Comparison of ENCODE assay signal across 9 mouse cellular contexts in the genomic region with DNA sequence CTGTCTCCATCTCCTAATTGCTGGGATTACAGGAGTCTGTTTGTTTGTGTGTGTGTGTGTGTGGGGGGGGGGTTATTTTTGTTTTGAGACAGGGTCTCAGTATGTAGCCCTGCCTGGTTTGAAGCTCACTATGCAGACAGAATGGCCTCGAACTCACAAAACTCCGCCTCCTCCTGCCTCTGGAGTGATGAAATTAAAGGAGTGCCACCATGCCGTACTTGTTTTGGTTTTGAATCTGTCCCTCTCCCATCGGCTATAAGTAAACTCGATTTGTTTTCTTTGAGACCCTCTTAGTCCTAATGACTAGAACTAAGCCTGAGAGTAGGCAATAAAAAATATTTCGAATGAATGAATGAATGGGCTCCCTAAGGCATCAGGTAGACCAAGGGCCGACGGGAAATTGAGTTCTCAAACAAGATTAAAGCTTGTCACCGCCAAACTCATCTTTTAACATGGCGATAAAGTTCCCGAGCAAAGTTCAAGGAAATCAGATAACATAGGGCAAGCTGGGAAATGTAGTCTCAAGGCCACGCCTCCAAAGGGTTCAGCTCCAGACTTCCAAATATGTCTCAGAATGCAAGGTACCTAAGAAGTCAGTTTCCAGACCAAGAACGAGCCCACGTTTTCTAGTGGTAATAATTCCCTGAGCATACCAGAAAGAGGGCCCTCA. TPM values are rescaled to one million over a fixed set of nuclear protein-coding genes. Genes with fewer than 3 reads are reported as not detected.
DNase-seq lines count a peak whose midpoint lies in the region; ATAC-seq and TF ChIP-seq lines count a peak whose summit lies in the region.
"Had no signal": no experiment of that assay in that cellular context is flagged by ENCODE, and none has a peak within 500 bp of the region (broad histone marks: within the 10 kb centered on the region; RNA-seq: fewer than 3 reads in every experiment).

No protein-coding gene starts in this region.

- TF ChIP-seq CTCF in liver, adult 2 months (IDR thresholded peaks at IDR 0.05; ENCODE audit: low read depth, low read length) = no peak
- no peak for TF ChIP-seq CTCF in olfactory bulb, adult 2 months (IDR thresholded peaks at IDR 0.05; ENCODE audit: insufficient read depth, low read depth, low read length)

- H3K36me3 ChIP-seq in liver, adult 2 months (ENCODE audit: control insufficient read depth, insufficient read depth, low read length) = no peaks in the 10 kb centered on the region

- H3K27ac ChIP-seq in liver, adult 2 months (replicated peaks; ENCODE audit: insufficient read depth, low read depth, low read length) = peak overlapping the region; percentile 90
- H3K27ac ChIP-seq in olfactory bulb, adult 2 months (ENCODE audit: insufficient read depth, low read depth, low read length) = 0 out of 2 replicates have a peak overlapping the region, but pooled peaks have one; percentile 12

- H3K4me3 ChIP-seq in liver, adult 2 months (ENCODE audit: insufficient read depth, low read depth, low read length) = peak overlapping the region; percentile 40; the same call in 1 of the 2 replicates
- H3K4me3 ChIP-seq in olfactory bulb, adult 2 months (ENCODE audit: insufficient read depth, low read depth, low read length) = peak overlapping the region; percentile 16; the same call in 1 of the 2 replicates

- WGBS in liver, adult 2 months = 8% methylated on average over 14 of the region's 14 CpGs
- 6% methylated on average over 14 of the region's 14 CpGs for WGBS in olfactory bulb, adult 2 months

- H3K27me3 ChIP-seq in liver, adult 2 months (ENCODE audit: control insufficient read depth, insufficient read depth, low read length) = no peaks in the 10 kb centered on the region

- peak; percentile 27 for DNase-seq in CD4-positive, CD25-positive, alpha-beta regulatory T cell, adult 2 months (ENCODE audit: low read depth, low spot score)
- DNase-seq in thymus, postnatal 14 days = peak; percentile 42
- DNase-seq in thymus, postnatal 36 days = no peak
- peak; percentile 31 for DNase-seq in fat pad, adult 2 months (ENCODE audit: extremely low read depth, low read depth, low spot score)
- peak; percentile 35 for DNase-seq in kidney, adult 18-20 months
- DNase-seq in liver, adult 2 months (ENCODE audit: extremely low read depth, low read depth, low spot score) = peak; percentile 97

- H3K79me2 ChIP-seq in liver, adult 2 months (ENCODE audit: control insufficient read depth, insufficient read depth, low read length) = peaks cover 27% of the 10 kb centered on the region

- no peak overlapping the region for H3K9ac ChIP-seq in liver, adult 2 months (ENCODE audit: low read depth, low read length)

- TF ChIP-seq POLR2A in liver, adult 2 months (IDR thresholded peaks at IDR 0.05; ENCODE audit: extremely low read depth, insufficient read depth, low read length) = no peak
- no peak for TF ChIP-seq POLR2A in olfactory bulb, adult 2 months (IDR thresholded peaks at IDR 0.05; ENCODE audit: insufficient read depth, low read depth, low read length)

- no peak for ATAC-seq in CD4-positive, CD25-positive, alpha-beta regulatory T cell, adult 4 months

- H3K4me1 ChIP-seq in liver, adult 2 months (ENCODE audit: control insufficient read depth, insufficient read depth, low read length) = peaks cover 10% of the 10 kb centered on the region
- peaks cover 18% of the 10 kb centered on the region for H3K4me1 ChIP-seq in olfactory bulb, adult 2 months (ENCODE audit: control insufficient read depth, insufficient read depth, low read length)

RNA-seq across cellular contexts. Expression of a gene that starts 1.1 kb away (rescaled TPM):
- polyA plus RNA-seq in CD4-positive, CD25-positive, alpha-beta regulatory T cell, adult 4 months (2017; shearing (Covaris generic)) = 10 to 100 TPM; 13.5 to 27.7 TPM
- 21.2 and 21.8 TPM in 2 replicates for total RNA-seq in liver, adult 2 months (2014; rRNA removed)
- polyA plus RNA-seq in liver, adult 2 months (2012; rRNA removed) = 13.4 and 22.2 TPM in 2 replicates
- not detected in 2 replicates for polyA plus RNA-seq in olfactory bulb, adult 2 months (2012; ENCODE audit: insufficient read depth, insufficient read length, low replicate concordance, missing spikeins)

RNA-seq across cellular contexts. Expression of a gene that starts 13.6 kb away (rescaled TPM):
- 1 to 10 TPM; 6.9 to 8.3 TPM for polyA plus RNA-seq in CD4-positive, CD25-positive, alpha-beta regulatory T cell, adult 4 months (2017; shearing (Covaris generic))
- total RNA-seq in liver, adult 2 months (2014; rRNA removed) = 1.2 and 2.9 TPM in 2 replicates
- 0.20 and 0.61 TPM in 2 replicates for polyA plus RNA-seq in liver, adult 2 months (2012; rRNA removed)
- not detected in 2 replicates for polyA plus RNA-seq in olfactory bulb, adult 2 months (2012; ENCODE audit: insufficient read depth, insufficient read length, low replicate concordance, missing spikeins)
- total RNA-seq: neutrophil, adult 5-6 weeks had no signal

RNA-seq across cellular contexts. Expression of a gene that starts 21.5 kb away (rescaled TPM):
- 1 to 10 TPM; 1.6 to 2.4 TPM for polyA plus RNA-seq in CD4-positive, CD25-positive, alpha-beta regulatory T cell, adult 4 months (2017; shearing (Covaris generic))
- 0.54 TPM in 1 of 2 replicates, not detected in the other for total RNA-seq in liver, adult 2 months (2014; rRNA removed)
- polyA plus RNA-seq in liver, adult 2 months (2012; rRNA removed) = 0.76 and 0.82 TPM in 2 replicates
- polyA plus RNA-seq in olfactory bulb, adult 2 months (2012; ENCODE audit: insufficient read depth, insufficient read length, low replicate concordance, missing spikeins) = not detected in 2 replicates

RNA-seq across cellular contexts. Expression of a gene that starts 29.7 kb away (rescaled TPM):
- 1 to 10 TPM; 1.4 to 2.8 TPM for polyA plus RNA-seq in CD4-positive, CD25-positive, alpha-beta regulatory T cell, adult 4 months (2017; shearing (Covaris generic))
- 0.09 TPM in 1 of 2 replicates, not detected in the other for total RNA-seq in liver, adult 2 months (2014; rRNA removed)
- polyA plus RNA-seq in liver, adult 2 months (2012; rRNA removed) = 0.24 and 0.44 TPM in 2 replicates
- not detected in 2 replicates for polyA plus RNA-seq in olfactory bulb, adult 2 months (2012; ENCODE audit: insufficient read depth, insufficient read length, low replicate concordance, missing spikeins)

RNA-seq across cellular contexts. Expression of a gene that starts 42.1 kb away (rescaled TPM):
- 10 to 100 TPM in 1 of 2 experiments, 1 to 10 TPM in 1; 6.5 to 14.5 TPM for polyA plus RNA-seq in CD4-positive, CD25-positive, alpha-beta regulatory T cell, adult 4 months (2017; shearing (Covaris generic))
- total RNA-seq in liver, adult 2 months (2014; rRNA removed) = 2.9 and 6.5 TPM in 2 replicates
- 0.05 and 1.4 TPM in 2 replicates for polyA plus RNA-seq in liver, adult 2 months (2012; rRNA removed)
- polyA plus RNA-seq in olfactory bulb, adult 2 months (2012; ENCODE audit: insufficient read depth, insufficient read length, low replicate concordance, missing spikeins) = not detected in 2 replicates

Comparison
In these comparisons a context has a peak if more than half of its experiments do, and no peak if none do; other contexts are left out.
1. DNase-seq: peak in CD4-positive, CD25-positive, alpha-beta regulatory T cell, adult 2 months (single experiment), thymus, postnatal 14 days (single experiment), fat pad, adult 2 months (single experiment), kidney, adult 18-20 months (single experiment) and liver, adult 2 months (single experiment); none in thymus, postnatal 36 days (0 of 2).